Mouse (Mus musculus) C2C12 (cell line): ENCODE measurements at regions not wholly inside any gene's neighbourhood (a gene's known extent, or its start where the extent isn't known, plus 50 kb on each side); places are given as distances from the start of the nearest gene placed in this dataset.

Experiments
- CEBPB ChIP-seq: IDR thresholded peaks from one replicate; pipeline ENCODE4 v1.6.1; 2011; ENCODE audit warnings: low read depth, mild to moderate bottlenecking, control low read depth, moderate library complexity
- CTCF ChIP-seq: IDR thresholded peaks from one replicate; pipeline ENCODE4 v1.5.1; 2011; ENCODE audit not compliant: control insufficient read depth, insufficient read depth, insufficient read length
- MAX ChIP-seq: IDR thresholded peaks from one replicate; pipeline ENCODE4 v1.6.1; 2011; ENCODE audit warnings: mild to moderate bottlenecking, control low read depth
- MYOD1 ChIP-seq: IDR thresholded peaks from one replicate; pipeline ENCODE4 v1.6.1; 2011; ENCODE audit warnings: low read depth; ENCODE audit not compliant: control insufficient read depth, insufficient read length
- MYOG ChIP-seq: IDR thresholded peaks from one replicate; pipeline ENCODE4 v1.6.1; 2011; ENCODE audit not compliant: control insufficient read depth, insufficient read length; ENCODE audit errors: extremely low read depth
- USF1 ChIP-seq: IDR thresholded peaks from one replicate; pipeline ENCODE4 v1.6.1; 2011; ENCODE audit warnings: low read depth, mild to moderate bottlenecking, control low read depth, moderate library complexity

DNA sequence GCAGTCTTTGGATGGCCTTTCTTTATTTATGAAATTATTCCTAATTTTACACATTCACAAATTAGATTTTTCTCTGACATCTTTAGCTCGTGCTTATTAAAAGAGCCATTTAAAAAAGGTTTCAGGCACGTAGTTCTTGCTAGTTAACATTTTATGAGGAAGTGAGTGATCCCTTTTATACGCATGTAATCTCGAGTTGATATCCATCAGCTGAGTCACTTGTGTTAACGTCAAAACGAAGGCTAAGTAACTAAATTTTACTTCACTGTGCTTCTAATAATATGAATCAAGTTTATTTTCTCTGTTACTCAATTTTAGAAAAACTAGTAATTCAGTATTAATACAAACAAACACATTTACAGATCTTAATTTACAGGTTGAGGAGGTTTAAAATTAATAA is 419.0 kb downstream of the Kcnj2 start:
- TF ChIP-seq CTCF (no peak), CEBPB (no peak), MYOG (no peak), MAX (no peak), USF1 (no peak), MYOD1 (no peak)
